Mouse (Mus musculus): Measurements from ENCODE around the gene Vegfa. TPM values are rescaled to one million over a fixed set of nuclear protein-coding genes. Genes with fewer than 3 reads are reported as not detected.

Vegfa gene
- total and polyA plus RNA-seq, 3 experiments: 15.3 to 50.0 (median 17.2) TPM

- Histone ChIP-seq H3K79me2 (replicated peaks; ENCODE audit: control insufficient read depth, extremely low read depth, insufficient read depth, poor library complexity, severe bottlenecking) (no peaks in the 10 kb centered on the region), H3K4me3 (replicated peaks in 1 of 3; ENCODE audit: low read depth in 2 of 3, low read length in 2 of 3, poor library complexity in 1 of 3) (no peak overlapping the region), H3K9me3 (replicated peaks; ENCODE audit: low read length) (no peaks in the 10 kb centered on the region), H3K27me3 (replicated peaks) (peaks cover 66% of the 10 kb centered on the region), H3K4me2 (ENCODE audit: insufficient read depth, low read depth, poor library complexity, severe bottlenecking) (no peak overlapping the region), H3K9ac (ENCODE audit: insufficient read depth, low read depth) (no peak overlapping the region), H3K36me3 (replicated peaks in 1 of 2; ENCODE audit: control insufficient read depth in 1 of 2, insufficient read depth in 1 of 2, low read length in 1 of 2) (no peaks in the 10 kb centered on the region), H3K27ac (ENCODE audit: insufficient read depth, low read depth) (no peak overlapping the region), H3K4me1 (ENCODE audit: control insufficient read depth in 1 of 2, insufficient read depth in 2 of 2) (peaks cover 0 to 9% of the 10 kb centered on the region in 2 experiments; a peak in 3 of 4 replicates)
- dilution Hi-C loops (cut with MboI; ENCODE audit: extremely low pct_ligation_motif_present, extremely low pct_unique_long_range_greater_than_20kb, low sequenced_read_pairs) (no loop called here), in situ Hi-C loops (cut with MboI; ENCODE audit: low pct_ligation_motif_present, low pct_unique_long_range_greater_than_20kb, low sequenced_read_pairs) (no loop called here)
- TF ChIP-seq MAZ (IDR thresholded peaks at IDR 0.05; ENCODE audit: low read depth, low read length) (no peak), PAX5 (IDR thresholded peaks at IDR 0.05; ENCODE audit: low read length) (no peak), CHD1 (IDR thresholded peaks at IDR 0.05; ENCODE audit: low read depth, low read length) (no peak)
- DNase-seq (ENCODE audit: extremely low read depth): no peak
Observed at GRCm38 (mm10) chr17:46056288-46056687, 24.1 kb upstream of the Vegfa start.

- Histone ChIP-seq H3K9me3 (replicated peaks; ENCODE audit: low read length) (no peaks in the 10 kb centered on the region), H3K27ac (ENCODE audit: insufficient read depth, low read depth) (no peak overlapping the region), H3K9ac (ENCODE audit: insufficient read depth, low read depth) (no peak overlapping the region), H3K4me1 (ENCODE audit: control insufficient read depth in 1 of 2, insufficient read depth in 2 of 2) (peaks cover 0 to 9% of the 10 kb centered on the region in 2 experiments; a peak in 2 of 4 replicates), H3K4me3 (replicated peaks in 1 of 3; ENCODE audit: low read depth in 2 of 3, low read length in 2 of 3, poor library complexity in 1 of 3) (no peak overlapping the region), H3K36me3 (replicated peaks in 1 of 2; ENCODE audit: control insufficient read depth in 1 of 2, insufficient read depth in 1 of 2, low read length in 1 of 2) (no peaks in the 10 kb centered on the region), H3K4me2 (ENCODE audit: insufficient read depth, low read depth, poor library complexity, severe bottlenecking) (no peak overlapping the region), H3K27me3 (replicated peaks) (peaks cover 68% of the 10 kb centered on the region), H3K79me2 (replicated peaks; ENCODE audit: control insufficient read depth, extremely low read depth, insufficient read depth, poor library complexity, severe bottlenecking) (no peaks in the 10 kb centered on the region)
- no peak for TF ChIP-seq EP300 (IDR thresholded peaks at IDR 0.05; ENCODE audit: low read length)
- no peak for TF ChIP-seq ELF1 (IDR thresholded peaks at IDR 0.05; ENCODE audit: low read depth, low read length)
- no peak for TF ChIP-seq POLR2AphosphoS2 (IDR thresholded peaks at IDR 0.05; ENCODE audit: low read depth, low read length)
- TF ChIP-seq ZKSCAN1 (IDR thresholded peaks at IDR 0.05; ENCODE audit: borderline replicate concordance, low read depth, low read length): no peak
- no peak for TF ChIP-seq MAX (IDR thresholded peaks at IDR 0.05; ENCODE audit: low read length)
- no peak for TF ChIP-seq ZMIZ1 (IDR thresholded peaks at IDR 0.05; ENCODE audit: low read depth, low read length)
- TF ChIP-seq CHD1 (IDR thresholded peaks at IDR 0.05; ENCODE audit: low read depth, low read length): no peak
- TF ChIP-seq CTCF (conservative IDR thresholded peaks at IDR 0.05 in 1 of 2, IDR thresholded peaks at IDR 0.05 in 1 of 2; ENCODE audit: low read depth in 2 of 2, low read length in 2 of 2): no peak
- in situ Hi-C loops (cut with MboI; ENCODE audit: low pct_ligation_motif_present, low pct_unique_long_range_greater_than_20kb, low sequenced_read_pairs) (no loop called here), dilution Hi-C loops (cut with MboI; ENCODE audit: extremely low pct_ligation_motif_present, extremely low pct_unique_long_range_greater_than_20kb, low sequenced_read_pairs) (no loop called here)
- no peak for DNase-seq (ENCODE audit: extremely low read depth)
Observed at GRCm38 (mm10) chr17:46055736-46056135, 23.6 kb upstream of the Vegfa start.

- no peak for DNase-seq (ENCODE audit: extremely low read depth)
- in situ Hi-C loops (cut with MboI; ENCODE audit: low pct_ligation_motif_present, low pct_unique_long_range_greater_than_20kb, low sequenced_read_pairs): no loop called here
- peaks cover 5% of the 10 kb centered on the region for H3K9me3 ChIP-seq (replicated peaks; ENCODE audit: low read length)
- dilution Hi-C loops (cut with MboI; ENCODE audit: extremely low pct_ligation_motif_present, extremely low pct_unique_long_range_greater_than_20kb, low sequenced_read_pairs): no loop called here
- H3K79me2 ChIP-seq (replicated peaks; ENCODE audit: control insufficient read depth, extremely low read depth, insufficient read depth, poor library complexity, severe bottlenecking): no peaks in the 10 kb centered on the region
- no peak overlapping the region for H3K27ac ChIP-seq (ENCODE audit: insufficient read depth, low read depth)
- no peaks in the 10 kb centered on the region for H3K36me3 ChIP-seq (replicated peaks in 1 of 2; ENCODE audit: control insufficient read depth in 1 of 2, insufficient read depth in 1 of 2, low read length in 1 of 2)
- peaks cover 59% of the 10 kb centered on the region for H3K27me3 ChIP-seq (replicated peaks)
- peaks cover 0 to 23% of the 10 kb centered on the region in 2 experiments; a peak in 2 of 4 replicates for H3K4me1 ChIP-seq (ENCODE audit: control insufficient read depth in 1 of 2, insufficient read depth in 2 of 2)
- no peak for TF ChIP-seq TCF12 (IDR thresholded peaks at IDR 0.05; ENCODE audit: low read depth, low read length)
- TF ChIP-seq TBP (conservative IDR thresholded peaks at IDR 0.05; ENCODE audit: low read depth, low read length): no peak
- no peak for TF ChIP-seq PAX5 (IDR thresholded peaks at IDR 0.05; ENCODE audit: low read length)
- no peak for TF ChIP-seq NELFE (IDR thresholded peaks at IDR 0.05; ENCODE audit: low read depth, low read length)
- TF ChIP-seq UBTF (IDR thresholded peaks at IDR 0.05; ENCODE audit: low read depth, low read length): no peak
- TF ChIP-seq E2F4 (IDR thresholded peaks at IDR 0.05; ENCODE audit: insufficient replicate concordance, low read depth, low read length): no peak
- TF ChIP-seq MAFK (IDR thresholded peaks at IDR 0.05; ENCODE audit: insufficient replicate concordance, low read length): no peak
- no peak for TF ChIP-seq NRF1 (IDR thresholded peaks at IDR 0.05; ENCODE audit: low read depth, low read length)
- no peak for TF ChIP-seq CHD1 (IDR thresholded peaks at IDR 0.05; ENCODE audit: low read depth, low read length)
- TF ChIP-seq ZKSCAN1 (IDR thresholded peaks at IDR 0.05; ENCODE audit: borderline replicate concordance, low read depth, low read length): no peak
- TF ChIP-seq JUND (conservative IDR thresholded peaks at IDR 0.05; ENCODE audit: low read depth, low read length): no peak
- no peak for TF ChIP-seq ELF1 (IDR thresholded peaks at IDR 0.05; ENCODE audit: low read depth, low read length)
- no peak overlapping the region for H3K9ac ChIP-seq (ENCODE audit: insufficient read depth, low read depth)
- no peak overlapping the region for H3K4me3 ChIP-seq (replicated peaks in 1 of 3; ENCODE audit: low read depth in 2 of 3, low read length in 2 of 3, poor library complexity in 1 of 3)
- H3K4me2 ChIP-seq (ENCODE audit: insufficient read depth, low read depth, poor library complexity, severe bottlenecking): no peak overlapping the region
Observed at GRCm38 (mm10) chr17:46053291-46053842, 21.2 kb upstream of the Vegfa start.
